Comparison of ENCODE assay signal across 23 mouse cellular contexts in the genomic region with DNA sequence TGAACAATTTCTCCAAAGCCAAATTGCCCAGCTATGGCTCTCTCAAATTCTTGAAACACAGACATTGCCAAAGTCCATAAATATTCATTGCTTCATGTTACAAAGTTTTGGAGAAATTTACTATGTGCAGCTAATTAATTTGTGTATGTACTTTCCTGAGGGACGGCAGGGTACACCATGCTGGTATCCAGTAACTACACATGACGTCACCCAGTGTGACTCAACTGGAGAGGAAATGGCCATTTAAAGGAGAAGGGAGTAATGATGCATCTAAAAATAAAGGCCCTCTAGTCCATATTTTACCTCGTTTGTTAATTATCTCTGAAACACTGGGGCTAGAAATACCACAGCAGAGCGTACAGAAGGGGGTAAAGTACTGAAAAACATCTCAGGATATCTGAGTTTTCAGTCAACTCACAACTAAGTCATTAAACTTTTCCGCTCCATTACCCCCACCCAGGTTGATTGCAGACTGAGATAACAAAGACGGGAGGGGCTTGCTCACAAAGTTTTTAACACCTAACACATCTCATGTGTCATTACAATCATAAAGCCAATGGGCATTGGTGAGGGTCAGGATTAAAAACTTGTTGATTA.
A peak's percentile ranks its signal among the peaks of the same experiment; 100 is the strongest.
DNase-seq lines count a peak whose midpoint lies in the region; ATAC-seq and TF ChIP-seq lines count a peak whose summit lies in the region.
"Had no signal": no experiment of that assay in that cellular context is flagged by ENCODE, and none has a peak within 500 bp of the region (broad histone marks: within the 10 kb centered on the region; RNA-seq: fewer than 3 reads in every experiment).

No protein-coding gene starts in this region.

- peaks cover 4% of the 10 kb centered on the region; the same call in 1 of the 2 replicates for H3K4me1 ChIP-seq in forebrain, embryonic 11.5 days (replicated peaks; ENCODE audit: control insufficient read depth, insufficient read depth, low read length)
- peaks cover 30% of the 10 kb centered on the region for H3K4me1 ChIP-seq in forebrain, embryonic 10.5 days
- peaks cover 10% of the 10 kb centered on the region for H3K4me1 ChIP-seq in kidney, embryonic 16.5 days (ENCODE audit: insufficient read depth, low read length)
- H3K4me1 ChIP-seq: heart, embryonic 10.5 days had no signal

- no peak for TF ChIP-seq CTCF in brain, embryonic 14.5 days (IDR thresholded peaks at IDR 0.05; ENCODE audit: borderline replicate concordance, extremely low read depth, insufficient read depth, insufficient read length)

- peak; percentile 84 for ATAC-seq in forebrain, embryonic 11.5 days (replicated peaks; ENCODE audit: low FRiP score)
- peak; percentile 73; the same call in 1 of the 2 replicates for ATAC-seq in kidney, embryonic 16.5 days (ENCODE audit: low FRiP score, low TSS enrichment)
- ATAC-seq: activated CD4-positive, CD25-positive, alpha-beta regulatory T cell, adult 4 months; forebrain, embryonic 15.5 days had no signal

- 47% methylated on average over 6 of the region's 6 CpGs for WGBS in forebrain, embryonic 11.5 days
- WGBS in forebrain, embryonic 10.5 days: 59% methylated on average over 6 of the region's 6 CpGs
- 21% methylated on average over 6 of the region's 6 CpGs for WGBS in kidney, embryonic 16.5 days

- H3K9me3 ChIP-seq in forebrain, embryonic 11.5 days (ENCODE audit: control insufficient read depth, low read length): no peaks in the 10 kb centered on the region
- H3K9me3 ChIP-seq in forebrain, embryonic 10.5 days: no peaks in the 10 kb centered on the region
- H3K9me3 ChIP-seq in kidney, embryonic 16.5 days (ENCODE audit: low read length): no peaks in the 10 kb centered on the region
- H3K9me3 ChIP-seq: forebrain, embryonic 15.5 days; heart, embryonic 10.5 days; heart, embryonic 13.5 days; hindbrain, embryonic 12.5 days; hindbrain, embryonic 15.5 days had no signal

- no peak overlapping the region for H3K27ac ChIP-seq in forebrain, embryonic 11.5 days (ENCODE audit: low read depth, low read length)
- H3K27ac ChIP-seq in forebrain, embryonic 10.5 days: no peak overlapping the region
- no peak overlapping the region for H3K27ac ChIP-seq in kidney, embryonic 16.5 days (ENCODE audit: low read length)
- H3K27ac ChIP-seq: forebrain, embryonic 15.5 days; heart, adult 2 months; heart, embryonic 10.5 days; heart, embryonic 13.5 days; hindbrain, embryonic 12.5 days; hindbrain, embryonic 15.5 days had no signal

- no peaks in the 10 kb centered on the region for H3K27me3 ChIP-seq in forebrain, embryonic 11.5 days (ENCODE audit: control insufficient read depth, insufficient read depth, low read length)
- H3K27me3 ChIP-seq in forebrain, embryonic 10.5 days (ENCODE audit: poor library complexity, severe bottlenecking): peaks cover 25% of the 10 kb centered on the region
- H3K27me3 ChIP-seq in kidney, embryonic 16.5 days (ENCODE audit: insufficient read depth, low read length): no peaks in the 10 kb centered on the region
- H3K27me3 ChIP-seq: forebrain, embryonic 15.5 days; heart, embryonic 13.5 days; hindbrain, embryonic 12.5 days; hindbrain, embryonic 15.5 days had no signal

- no peak overlapping the region for H3K4me3 ChIP-seq in forebrain, embryonic 11.5 days (ENCODE audit: low read depth, low read length)
- no peak overlapping the region for H3K4me3 ChIP-seq in forebrain, embryonic 10.5 days
- no peak overlapping the region for H3K4me3 ChIP-seq in kidney, embryonic 16.5 days (ENCODE audit: low read length)
- H3K4me3 ChIP-seq: forebrain, embryonic 15.5 days; heart, adult 2 months; heart, embryonic 10.5 days; heart, embryonic 13.5 days; hindbrain, embryonic 12.5 days; hindbrain, embryonic 15.5 days had no signal

- H3K9ac ChIP-seq in forebrain, embryonic 11.5 days (ENCODE audit: low read length): no peak overlapping the region
- H3K9ac ChIP-seq in kidney, embryonic 16.5 days (replicated peaks; ENCODE audit: low read length): no peak overlapping the region
- H3K9ac ChIP-seq: forebrain, embryonic 15.5 days; heart, embryonic 13.5 days; hindbrain, embryonic 12.5 days; hindbrain, embryonic 15.5 days had no signal

- no peaks in the 10 kb centered on the region for H3K36me3 ChIP-seq in forebrain, embryonic 11.5 days (ENCODE audit: control insufficient read depth, insufficient read depth, low read length)
- H3K36me3 ChIP-seq in forebrain, embryonic 10.5 days (replicated peaks): no peaks in the 10 kb centered on the region
- H3K36me3 ChIP-seq in kidney, embryonic 16.5 days (ENCODE audit: insufficient read depth, low read length): no peaks in the 10 kb centered on the region
- H3K36me3 ChIP-seq: forebrain, embryonic 15.5 days; heart, embryonic 10.5 days; heart, embryonic 13.5 days; hindbrain, embryonic 12.5 days; hindbrain, embryonic 15.5 days had no signal

- H3K4me2 ChIP-seq in forebrain, embryonic 11.5 days (ENCODE audit: low read depth, low read length, severe bottlenecking): no peak overlapping the region
- no peak overlapping the region for H3K4me2 ChIP-seq in kidney, embryonic 16.5 days (replicated peaks; ENCODE audit: low read depth, low read length)
- H3K4me2 ChIP-seq: forebrain, embryonic 15.5 days; heart, embryonic 13.5 days; hindbrain, embryonic 12.5 days; hindbrain, embryonic 15.5 days had no signal

- no peak for TF ChIP-seq POLR2A in brain, embryonic 14.5 days (IDR thresholded peaks at IDR 0.05; ENCODE audit: borderline replicate concordance, extremely low read depth, insufficient read depth, insufficient read length, poor library complexity, severe bottlenecking)

- no peak for DNase-seq in forebrain, embryonic 11.5 days (ENCODE audit: low spot score)
- no peak for DNase-seq in forebrain, embryonic 10.5 days (ENCODE audit: extremely low spot score, low spot score)
- DNase-seq in kidney, adult 11 months: no peak
- DNase-seq in brain, embryonic 14.5 days (ENCODE audit: low read depth): peak; percentile 71
- peak; percentile 62 for DNase-seq in retina, embryonic 14.5 days (ENCODE audit: low spot score)
- DNase-seq in thymus, postnatal 14 days: no peak
- no peak for DNase-seq in testis, postnatal 10 days (ENCODE audit: low spot score)
- DNase-seq: adrenal gland, adult 8-10 months; adrenal gland, postnatal 25 days; cerebellum, adult 18-20 months; cerebellum, adult 9-10 months; cerebellum, postnatal 14 days; gastrocnemius, postnatal 10 days; gastrocnemius, postnatal 36 days; heart, adult 2 months; heart, postnatal 14 days had no signal

Comparison
In these comparisons a context has a peak if more than half of its experiments do, and no peak if none do; other contexts are left out.
1. DNase-seq: peak in brain, embryonic 14.5 days (single experiment) and retina, embryonic 14.5 days (single experiment); none in forebrain, embryonic 11.5 days (single experiment), forebrain, embryonic 10.5 days (single experiment), kidney, adult 11 months (single experiment), thymus, postnatal 14 days (single experiment) and testis, postnatal 10 days (single experiment).